Mouse (Mus musculus) lung, embryonic 15.5 days (tissue): ENCODE data around the gene Cd3eap. TPM values are rescaled to one million over a fixed set of nuclear protein-coding genes. Genes with fewer than 3 reads are reported as not detected.
A peak's percentile ranks its signal among the peaks of the same experiment; 100 is the strongest.

Source experiments
- ATAC-seq: fragments of 200-750 bp; cut with Nextera tagmentation; 2 replicates; pipeline ENCODE4 v1.8.0; 2017; ENCODE audit warnings: moderate number of reproducible peaks, borderline replicate concordance; ENCODE audit not compliant: low FRiP score, low TSS enrichment; ENCODE audit errors: extremely low read depth
- H3K27ac ChIP-seq: fragments of 300-500 bp; sonication (generic); 2 replicates; pipeline ENCODE4 v1.5.1; 2015; ENCODE audit warnings: moderate library complexity, mild to moderate bottlenecking, inconsistent platforms
- H3K27me3 ChIP-seq: fragments of 300-500 bp; sonication (generic); 2 replicates; pipeline ENCODE4 v1.6.1; 2015; ENCODE audit warnings: inconsistent platforms
- H3K36me3 ChIP-seq: fragments of 300-500 bp; sonication (generic); 2 replicates; pipeline ENCODE4 v1.6.1; 2015; ENCODE audit warnings: inconsistent platforms
- H3K4me1 ChIP-seq: fragments of 300-500 bp; sonication (generic); 2 replicates; pipeline ENCODE4 v1.6.1; 2015; ENCODE audit warnings: inconsistent platforms
- H3K4me2 ChIP-seq: fragments of 300-500 bp; sonication (generic); 2 replicates; pipeline ENCODE4 v1.6.1; 2015; ENCODE audit warnings: inconsistent platforms, mild to moderate bottlenecking, moderate library complexity
- H3K4me3 ChIP-seq: fragments of 300-500 bp; sonication (generic); 2 replicates; pipeline ENCODE4 v1.5.1; 2015; ENCODE audit warnings: mild to moderate bottlenecking, inconsistent platforms
- H3K9ac ChIP-seq: fragments of 300-500 bp; sonication (generic); 2 replicates; pipeline ENCODE4 v1.6.1; 2015; ENCODE audit warnings: inconsistent platforms
- H3K9me3 ChIP-seq: fragments of 300-500 bp; sonication (generic); 2 replicates; pipeline ENCODE4 v1.6.1; 2016; ENCODE audit warnings: inconsistent platforms
- WGBS: fragments of 180-500 bp; shearing (Covaris S2); methylation state at CpG from one replicate; pipeline ENCODE4 v1.1.7; 2015; 5-methylcytosine and 5-hydroxymethylcytosine counted together
- polyA plus RNA-seq: library from polyadenylated mRNA; unstranded; fragments of >200 nt; fragmentation: Nextera tagmentation; extraction: Ambion mirVana; gene quantifications from 2 replicates; pipeline ENCODE4 v1.2.1, GENCODE M21; 2015

The Cd3eap gene
- polyA plus RNA-seq, 1 experiment from 2014 or later: 21.7 TPM

DNA sequence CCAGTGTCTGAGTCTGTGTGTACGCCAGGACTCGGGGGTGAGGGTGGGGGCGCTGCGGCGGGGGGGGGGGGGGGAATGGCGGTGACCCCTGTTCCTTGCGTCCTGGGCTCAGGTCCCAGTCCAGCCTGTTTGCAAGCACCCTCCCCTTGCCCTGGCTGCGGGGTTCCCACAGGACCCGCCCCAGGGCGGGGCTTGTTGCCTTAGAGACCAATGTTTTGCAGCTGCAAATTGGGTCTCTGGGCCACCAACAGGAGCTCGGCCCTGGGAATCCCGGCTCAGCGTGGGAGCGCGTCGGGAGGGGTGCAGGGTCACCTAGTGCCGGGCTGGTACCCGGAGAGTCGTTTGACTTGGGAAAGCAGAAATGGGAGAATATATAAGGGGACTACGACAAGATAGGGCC lies 32.9 kb downstream of the Cd3eap start:
- Histone ChIP-seq H3K27me3 (peaks cover 7% of the 10 kb centered on the region; the same call in 1 of the 2 replicates), H3K9ac (peak overlapping the region; percentile 27; the same call in 1 of the 2 replicates), H3K4me3 (peak overlapping the region; percentile 35), H3K4me1 (peaks cover 23% of the 10 kb centered on the region), H3K27ac (peak overlapping the region; percentile 77), H3K36me3 (no peaks in the 10 kb centered on the region), H3K9me3 (no peaks in the 10 kb centered on the region), H3K4me2 (peak overlapping the region; percentile 73)
- ATAC-seq: peak; percentile 84
- under 1% methylated on average over 20 of the region's 20 CpGs for WGBS

DNA sequence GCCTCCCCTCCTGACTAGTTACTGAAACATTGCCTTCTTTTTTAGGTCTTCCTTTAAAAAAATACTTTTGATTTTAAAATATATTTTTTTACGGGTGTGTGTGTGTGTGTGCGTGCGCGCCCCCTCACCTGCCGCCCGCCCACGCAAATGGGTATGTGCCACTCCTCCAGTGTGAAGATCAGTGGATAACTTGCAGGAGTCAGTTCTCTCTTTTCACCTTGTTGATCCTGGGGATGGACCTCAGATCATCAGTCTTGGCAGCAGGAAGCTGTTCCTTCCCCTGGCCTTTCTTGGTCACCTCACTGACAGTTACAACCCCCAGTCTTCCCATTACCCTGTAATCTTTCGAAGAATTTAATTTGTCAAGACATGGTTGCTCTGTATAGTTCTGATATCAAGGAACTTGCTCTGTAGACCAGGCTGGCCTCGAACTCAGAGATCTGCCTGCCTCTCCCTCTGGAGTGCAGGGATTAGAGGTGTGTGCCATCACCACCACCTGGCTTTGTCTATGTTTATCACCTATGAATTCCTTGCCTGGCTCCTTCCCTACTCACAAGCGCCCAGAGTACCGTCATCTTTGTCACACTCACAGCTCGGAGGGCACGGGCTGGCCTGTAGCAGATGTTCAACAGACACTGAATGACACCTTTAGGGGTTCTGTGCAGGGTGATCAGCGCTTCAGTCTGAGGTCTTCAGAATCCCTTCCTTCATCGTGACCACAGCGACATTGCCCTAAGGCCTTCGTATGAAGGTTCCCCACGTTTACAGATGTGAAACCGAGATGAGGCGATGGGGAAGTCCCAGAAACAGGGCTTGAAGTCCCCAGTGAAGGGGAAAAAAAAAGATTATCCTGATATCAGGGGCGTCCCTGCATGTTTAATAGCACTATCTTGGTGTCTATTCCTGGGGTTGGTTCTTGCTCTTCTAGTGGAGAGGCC lies 33.8 kb downstream of the Cd3eap start:
- no peak for ATAC-seq
- 0 out of 2 replicates have a peak overlapping the region, but pooled peaks have one; percentile 27 for H3K9ac ChIP-seq
- peaks cover 7% of the 10 kb centered on the region; the same call in 1 of the 2 replicates for H3K27me3 ChIP-seq

DNA sequence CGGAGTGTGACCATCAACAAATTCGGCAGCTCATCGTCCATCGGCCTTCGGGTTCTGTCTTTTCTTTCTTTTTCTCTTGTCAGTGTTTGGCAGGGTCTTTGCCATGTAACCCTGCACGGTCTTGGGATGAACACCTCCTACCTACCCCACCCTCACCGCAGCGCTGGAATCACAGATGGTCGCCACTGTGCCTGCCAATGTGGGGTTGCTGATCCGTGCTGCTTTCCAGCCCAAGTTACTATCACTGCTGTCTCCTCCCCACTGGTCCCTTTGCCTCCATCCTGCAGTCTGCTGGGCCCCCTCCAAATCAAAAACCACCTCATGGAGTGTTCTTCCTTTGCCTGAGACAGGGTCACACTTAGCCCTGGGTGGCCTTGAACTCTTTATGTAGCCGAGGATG lies 35.1 kb downstream of the Cd3eap start:
- peaks cover 9% of the 10 kb centered on the region for H3K27me3 ChIP-seq
- no peak overlapping the region for H3K4me3 ChIP-seq
- ATAC-seq: no peak
- no peaks in the 10 kb centered on the region for H3K36me3 ChIP-seq
- whole genome bisulfite sequencing: 78% methylated on average over 11 of the region's 11 CpGs
- no peak overlapping the region for H3K9ac ChIP-seq
- no peak overlapping the region for H3K27ac ChIP-seq
- no peaks in the 10 kb centered on the region for H3K9me3 ChIP-seq
- peaks cover 33% of the 10 kb centered on the region for H3K4me1 ChIP-seq
- H3K4me2 ChIP-seq: no peak overlapping the region

More for the DNA sequence above, 33.8 kb downstream of the Cd3eap start:
- 66% methylated on average over 21 of the region's 21 CpGs for WGBS
- peaks cover 23% of the 10 kb centered on the region for H3K4me1 ChIP-seq
- H3K27ac ChIP-seq: no peak overlapping the region
- H3K9me3 ChIP-seq: no peaks in the 10 kb centered on the region
- no peak overlapping the region for H3K4me3 ChIP-seq
- H3K36me3 ChIP-seq: no peaks in the 10 kb centered on the region
- peak overlapping the region; percentile 73 for H3K4me2 ChIP-seq

DNA sequence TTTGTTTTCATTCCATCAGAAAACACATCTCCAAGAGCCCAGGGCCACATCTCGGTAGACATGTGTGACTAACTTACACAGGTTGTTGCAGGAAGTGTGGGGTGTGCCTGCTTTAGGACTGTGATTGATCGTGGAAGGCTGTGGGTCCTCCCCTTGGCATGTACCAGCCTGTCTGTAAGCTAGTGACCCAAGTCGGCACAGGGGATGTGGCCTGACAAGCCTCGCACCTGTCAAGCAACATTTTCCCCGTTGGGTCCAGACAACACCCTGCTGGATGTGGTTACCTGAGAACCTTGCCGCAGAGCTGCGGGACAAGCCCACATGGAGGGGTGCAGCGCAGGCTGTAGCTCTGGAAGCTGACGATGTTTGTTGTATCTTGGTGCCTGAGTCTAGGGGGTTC lies 36.8 kb downstream of the Cd3eap start:
- Histone ChIP-seq H3K4me2 (no peak overlapping the region), H3K9ac (no peak overlapping the region), H3K27me3 (peaks cover 18% of the 10 kb centered on the region), H3K36me3 (no peaks in the 10 kb centered on the region), H3K27ac (no peak overlapping the region), H3K4me3 (no peak overlapping the region), H3K9me3 (no peaks in the 10 kb centered on the region), H3K4me1 (peaks cover 29% of the 10 kb centered on the region)
- no peak for ATAC-seq
- 29% methylated on average over 9 of the region's 9 CpGs for WGBS

DNA sequence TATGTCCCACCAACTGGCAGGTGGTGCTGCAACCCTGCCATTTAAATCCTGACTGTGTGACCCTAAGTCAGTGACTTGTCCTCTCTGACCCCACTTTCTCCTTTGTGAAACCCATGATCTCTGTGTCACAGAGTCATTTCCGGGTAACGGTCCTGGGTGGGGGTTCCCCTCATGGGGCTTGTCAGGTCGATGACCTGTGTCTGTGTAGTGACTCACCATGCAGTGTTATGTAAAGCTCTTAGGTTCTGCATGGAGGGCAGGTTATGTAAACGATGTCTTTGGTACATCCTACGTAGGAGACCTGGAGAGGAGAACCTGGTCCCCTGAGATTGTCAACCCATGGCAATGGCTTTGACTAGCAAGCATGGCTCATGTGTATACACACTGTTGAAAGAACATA lies 37.8 kb downstream of the Cd3eap start:
- Histone ChIP-seq H3K36me3 (no peaks in the 10 kb centered on the region), H3K27me3 (peaks cover 18% of the 10 kb centered on the region), H3K4me1 (peaks cover 18% of the 10 kb centered on the region), H3K9ac (no peak overlapping the region), H3K9me3 (no peaks in the 10 kb centered on the region), H3K27ac (no peak overlapping the region), H3K4me3 (no peak overlapping the region), H3K4me2 (no peak overlapping the region)
- 46% methylated on average over 5 of the region's 5 CpGs for WGBS
- no peak for ATAC-seq

DNA sequence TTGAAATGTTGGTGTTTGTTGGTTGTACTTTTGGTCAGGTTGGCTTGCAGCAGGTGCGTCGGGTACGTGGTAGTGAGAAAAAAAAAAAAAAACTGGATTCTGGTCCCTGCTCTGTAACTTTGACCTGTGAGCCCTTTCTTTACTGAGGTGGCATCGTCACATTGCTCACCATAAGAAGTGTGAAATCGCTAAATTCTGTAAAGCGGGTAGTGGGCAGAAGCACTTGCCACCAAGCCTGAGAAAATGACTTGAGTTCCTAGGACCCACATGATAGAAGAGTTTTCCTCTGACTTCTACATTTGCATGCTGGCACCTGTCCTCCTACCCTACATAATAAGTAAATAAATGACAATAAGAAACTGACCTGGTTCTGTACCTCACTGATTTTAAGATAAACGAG lies 38.6 kb downstream of the Cd3eap start:
- Histone ChIP-seq H3K36me3 (no peaks in the 10 kb centered on the region), H3K27ac (no peak overlapping the region), H3K4me2 (peak overlapping the region; percentile 91; the same call in 1 of the 2 replicates), H3K4me1 (peaks cover 11% of the 10 kb centered on the region), H3K9me3 (no peaks in the 10 kb centered on the region), H3K4me3 (no peak overlapping the region; the same call in 1 of the 2 replicates), H3K9ac (no peak overlapping the region), H3K27me3 (peaks cover 18% of the 10 kb centered on the region)
- ATAC-seq: no peak
- 33% methylated on average over 7 of the region's 7 CpGs for WGBS

DNA sequence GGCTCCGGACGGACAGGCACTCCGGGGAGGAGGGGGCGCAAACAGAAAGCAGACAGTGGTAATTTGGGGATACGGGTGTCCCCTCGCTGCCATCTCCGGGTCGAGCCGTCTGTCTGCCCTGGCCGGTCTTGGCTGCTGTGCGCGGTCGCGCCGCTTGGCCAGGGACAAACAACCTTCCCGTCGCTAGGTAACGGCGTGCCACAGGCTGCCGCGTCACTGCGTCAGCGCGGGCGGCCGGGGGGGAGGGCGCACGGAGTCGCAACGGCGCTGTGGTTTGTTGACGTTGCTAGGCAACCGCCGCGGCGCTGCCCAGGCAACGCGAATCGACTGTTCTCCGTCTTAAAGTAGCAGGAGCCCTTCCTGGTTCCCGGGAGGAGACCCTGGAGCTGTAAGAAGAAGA lies 39.4 kb downstream of the Cd3eap start:
- under 1% methylated on average over 41 of the region's 41 CpGs for WGBS
- Histone ChIP-seq H3K4me3 (peak overlapping the region; percentile 51), H3K9me3 (no peaks in the 10 kb centered on the region), H3K9ac (peak overlapping the region; percentile 38), H3K36me3 (no peaks in the 10 kb centered on the region), H3K4me1 (peaks cover 10% of the 10 kb centered on the region), H3K27ac (0 out of 2 replicates have a peak overlapping the region, but pooled peaks have one; percentile 8), H3K4me2 (peak overlapping the region; percentile 91), H3K27me3 (peaks cover 18% of the 10 kb centered on the region)
- peak; percentile 93 for ATAC-seq

DNA sequence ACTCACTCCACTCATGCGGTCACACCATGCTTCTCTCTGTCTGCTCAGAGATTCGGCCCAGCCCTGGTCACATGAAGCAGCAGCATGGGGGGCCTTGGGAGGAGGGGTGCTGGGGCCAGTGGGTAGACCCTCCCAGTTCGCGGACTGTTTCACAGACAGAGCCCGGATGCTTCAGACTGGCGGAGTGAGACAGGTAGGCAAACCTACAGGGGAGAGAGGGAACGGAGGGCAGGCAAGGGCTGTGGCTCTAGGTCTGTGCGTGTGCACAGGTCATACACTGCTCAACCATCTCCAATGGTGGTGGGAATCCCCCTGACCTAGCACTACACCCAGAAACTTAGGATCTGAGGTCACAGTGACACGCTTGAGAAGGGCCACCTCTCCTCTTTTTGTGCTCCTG lies 39.8 kb downstream of the Cd3eap start:
- peak overlapping the region; percentile 38 for H3K9ac ChIP-seq
- H3K4me1 ChIP-seq: peaks cover 10% of the 10 kb centered on the region
- H3K27me3 ChIP-seq: peaks cover 20% of the 10 kb centered on the region
- H3K9me3 ChIP-seq: no peaks in the 10 kb centered on the region
- H3K4me3 ChIP-seq: peak overlapping the region; percentile 51
- no peaks in the 10 kb centered on the region for H3K36me3 ChIP-seq
- peak; percentile 50 for ATAC-seq
- H3K27ac ChIP-seq: no peak overlapping the region
- peak overlapping the region; percentile 91 for H3K4me2 ChIP-seq
- 12% methylated on average over 9 of the region's 9 CpGs for WGBS

DNA sequence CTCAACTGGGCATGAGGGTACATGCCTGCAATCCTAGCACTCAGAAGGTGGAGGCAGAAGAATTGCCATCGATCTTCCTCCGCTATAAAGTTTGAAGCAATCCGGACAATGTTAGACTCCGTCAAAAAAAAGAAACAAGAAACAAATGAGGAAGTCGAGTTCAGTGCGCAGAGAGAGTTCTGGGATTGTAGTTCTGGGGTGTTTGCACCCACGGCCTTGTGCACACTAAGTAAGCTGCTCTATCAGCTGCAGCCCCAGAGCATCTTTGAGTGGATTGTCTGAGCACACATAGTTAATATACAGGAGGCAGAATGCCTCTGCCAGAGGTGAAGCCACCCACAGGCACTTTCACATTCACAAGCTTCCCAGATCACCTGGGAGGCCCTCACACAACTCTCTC lies 40.6 kb downstream of the Cd3eap start:
- no peak overlapping the region for H3K27ac ChIP-seq
- H3K27me3 ChIP-seq: peaks cover 24% of the 10 kb centered on the region
- peaks cover 10% of the 10 kb centered on the region for H3K4me1 ChIP-seq
- H3K4me2 ChIP-seq: no peak overlapping the region
- H3K9me3 ChIP-seq: no peaks in the 10 kb centered on the region
- WGBS: 67% methylated on average over 7 of the region's 7 CpGs
- H3K4me3 ChIP-seq: no peak overlapping the region
- H3K9ac ChIP-seq: no peak overlapping the region
- no peaks in the 10 kb centered on the region for H3K36me3 ChIP-seq
- no peak for ATAC-seq

DNA sequence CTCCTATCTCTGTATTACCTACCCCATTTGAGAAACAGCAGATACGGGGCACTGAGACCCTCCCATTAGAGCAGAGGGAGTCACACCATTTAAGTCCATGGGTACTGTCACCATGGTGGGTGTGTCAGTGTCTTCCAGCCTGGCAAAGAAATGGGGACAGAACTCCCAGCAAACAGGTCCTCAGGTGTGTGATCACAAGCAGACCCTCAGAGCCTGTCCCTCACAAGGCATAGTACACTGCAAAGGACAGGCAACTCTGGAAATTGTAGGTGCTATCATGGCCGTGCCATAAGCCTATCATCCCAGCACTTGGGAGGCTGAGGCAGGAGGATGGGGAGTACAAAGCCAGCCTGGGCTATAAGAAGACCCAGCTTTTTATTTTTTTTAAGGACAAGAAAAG lies 41.1 kb downstream of the Cd3eap start:
- Histone ChIP-seq H3K27ac (no peak overlapping the region), H3K9ac (no peak overlapping the region), H3K4me2 (no peak overlapping the region), H3K27me3 (peaks cover 24% of the 10 kb centered on the region), H3K4me1 (peaks cover 10% of the 10 kb centered on the region), H3K9me3 (no peaks in the 10 kb centered on the region), H3K36me3 (no peaks in the 10 kb centered on the region), H3K4me3 (no peak overlapping the region)
- 49% methylated on average over 2 of the region's 2 CpGs for WGBS
- no peak for ATAC-seq

DNA sequence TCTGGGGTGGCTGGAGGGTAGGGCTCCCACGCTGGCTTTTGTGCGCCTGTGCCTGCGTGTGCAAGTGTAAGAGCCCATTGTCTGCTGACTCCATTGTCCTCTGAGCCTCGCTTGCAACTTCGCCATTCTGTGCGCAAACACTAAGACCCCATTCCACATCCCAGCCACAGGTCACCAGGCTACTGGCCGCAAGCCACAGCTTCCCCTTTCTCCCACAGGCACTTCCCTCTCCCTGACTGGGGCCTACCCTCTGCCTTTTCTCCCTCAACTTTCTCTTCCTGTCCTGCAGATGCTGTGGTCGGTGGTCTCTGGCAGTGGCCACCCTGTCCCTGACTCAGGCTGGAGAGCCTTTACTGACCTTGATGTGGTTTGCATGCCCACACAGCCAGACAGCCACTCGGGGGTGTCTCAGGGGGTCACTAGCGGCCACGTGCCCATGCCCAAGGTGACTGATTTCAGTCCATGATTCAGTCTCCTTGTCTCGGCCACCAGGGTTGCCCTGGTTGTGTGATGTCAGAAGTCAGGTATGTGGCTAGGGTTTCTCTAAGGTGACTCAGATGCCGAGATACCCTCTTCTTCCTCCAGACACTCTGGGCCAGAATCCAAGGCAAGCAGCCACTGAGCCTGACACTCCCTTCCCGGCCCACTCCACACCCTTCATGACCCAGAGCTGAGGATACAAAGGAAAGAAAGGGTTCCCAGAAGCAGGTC lies 42.7 kb downstream of the Cd3eap start:
- Histone ChIP-seq H3K4me2 (no peak overlapping the region), H3K27ac (no peak overlapping the region), H3K9ac (no peak overlapping the region), H3K9me3 (no peaks in the 10 kb centered on the region), H3K4me1 (peaks cover 10% of the 10 kb centered on the region), H3K27me3 (peaks cover 17% of the 10 kb centered on the region), H3K4me3 (no peak overlapping the region), H3K36me3 (no peaks in the 10 kb centered on the region)
- ATAC-seq: no peak
- 46% methylated on average over 14 of the region's 14 CpGs for WGBS

DNA sequence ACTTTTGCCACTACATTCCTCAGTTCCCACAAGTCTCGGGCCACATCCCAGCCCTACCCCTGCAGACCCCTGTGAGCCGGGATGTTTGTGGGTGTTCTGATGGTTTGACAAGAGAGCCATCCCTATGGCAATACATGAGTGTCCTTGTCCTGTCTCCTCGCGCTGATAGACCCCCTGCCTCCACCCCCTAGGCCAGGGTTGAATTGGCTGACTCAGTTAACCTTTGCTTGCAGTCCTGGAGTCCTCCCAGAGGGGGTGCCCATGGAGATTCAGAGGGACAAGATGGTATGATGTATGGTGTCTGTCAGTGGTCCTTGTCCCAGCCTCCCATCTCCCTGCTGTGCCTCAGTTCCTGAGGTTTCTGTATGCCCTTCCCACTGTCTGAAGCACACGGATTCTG lies 45.2 kb downstream of the Cd3eap start:
- WGBS: 35% methylated on average over 5 of the region's 5 CpGs
- H3K9me3 ChIP-seq: no peaks in the 10 kb centered on the region
- H3K4me2 ChIP-seq: no peak overlapping the region
- H3K9ac ChIP-seq: no peak overlapping the region
- H3K27ac ChIP-seq: no peak overlapping the region
- peaks cover 13% of the 10 kb centered on the region for H3K27me3 ChIP-seq
- H3K4me1 ChIP-seq: peaks cover 5% of the 10 kb centered on the region; the same call in 1 of the 2 replicates
- H3K4me3 ChIP-seq: no peak overlapping the region
- H3K36me3 ChIP-seq: no peaks in the 10 kb centered on the region
- no peak for ATAC-seq
